Mouse (Mus musculus) forebrain, embryonic 12.5 days (tissue): Measurements from ENCODE around the gene Apopt1. TPM values are rescaled to one million over a fixed set of nuclear protein-coding genes. Genes with fewer than 3 reads are reported as not detected.
A peak's percentile ranks its signal among the peaks of the same experiment; 100 is the strongest.

Experiments used
- ATAC-seq: fragments of 200-750 bp; cut with Nextera tagmentation; 2 replicates; pipeline ENCODE4 v1.8.0; 2017; ENCODE audit warnings: moderate TSS enrichment; ENCODE audit not compliant: low FRiP score
- H3K27ac ChIP-seq: fragments of 300-500 bp; sonication (generic); 2 replicates; pipeline ENCODE4 v1.5.1; 2016; ENCODE audit warnings: mild to moderate bottlenecking
- H3K27me3 ChIP-seq: fragments of 300-500 bp; sonication (generic); 2 replicates; pipeline ENCODE4 v1.6.1; 2016; ENCODE audit warnings: mild to moderate bottlenecking
- H3K36me3 ChIP-seq: fragments of 300-500 bp; sonication (generic); replicated peaks from 2 replicates; pipeline ENCODE4 v1.6.1; 2016; ENCODE audit warnings: mild to moderate bottlenecking
- H3K4me1 ChIP-seq: fragments of 300-500 bp; sonication (generic); 2 replicates; pipeline ENCODE4 v1.6.1; 2016
- H3K4me2 ChIP-seq: fragments of 300-500 bp; sonication (generic); 2 replicates; pipeline ENCODE4 v1.6.1; 2016; ENCODE audit warnings: mild to moderate bottlenecking, moderate library complexity
- H3K4me3 ChIP-seq: fragments of 300-500 bp; sonication (generic); replicated peaks from 2 replicates; pipeline ENCODE4 v1.5.1; 2016; ENCODE audit warnings: mild to moderate bottlenecking
- H3K9ac ChIP-seq: fragments of 300-500 bp; sonication (generic); 2 replicates; pipeline ENCODE4 v1.6.1; 2016; ENCODE audit warnings: mild to moderate bottlenecking
- H3K9me3 ChIP-seq: fragments of 300-500 bp; sonication (generic); 2 replicates; pipeline ENCODE4 v1.6.1; 2016
- WGBS: fragments of 180-500 bp; shearing (Covaris S2); methylation state at CpG from one replicate; pipeline ENCODE4 v1.1.7; 2016; 5-methylcytosine and 5-hydroxymethylcytosine counted together
- polyA plus RNA-seq: library from polyadenylated mRNA; unstranded; fragments of >200 nt; fragmentation: Nextera tagmentation; extraction: Ambion mirVana; gene quantifications from 2 replicates; pipeline ENCODE4 v1.2.1, GENCODE M21; 2016

The Apopt1 gene
- polyA plus RNA-seq, 1 experiment from 2014 or later, result 56.0 TPM

DNA sequence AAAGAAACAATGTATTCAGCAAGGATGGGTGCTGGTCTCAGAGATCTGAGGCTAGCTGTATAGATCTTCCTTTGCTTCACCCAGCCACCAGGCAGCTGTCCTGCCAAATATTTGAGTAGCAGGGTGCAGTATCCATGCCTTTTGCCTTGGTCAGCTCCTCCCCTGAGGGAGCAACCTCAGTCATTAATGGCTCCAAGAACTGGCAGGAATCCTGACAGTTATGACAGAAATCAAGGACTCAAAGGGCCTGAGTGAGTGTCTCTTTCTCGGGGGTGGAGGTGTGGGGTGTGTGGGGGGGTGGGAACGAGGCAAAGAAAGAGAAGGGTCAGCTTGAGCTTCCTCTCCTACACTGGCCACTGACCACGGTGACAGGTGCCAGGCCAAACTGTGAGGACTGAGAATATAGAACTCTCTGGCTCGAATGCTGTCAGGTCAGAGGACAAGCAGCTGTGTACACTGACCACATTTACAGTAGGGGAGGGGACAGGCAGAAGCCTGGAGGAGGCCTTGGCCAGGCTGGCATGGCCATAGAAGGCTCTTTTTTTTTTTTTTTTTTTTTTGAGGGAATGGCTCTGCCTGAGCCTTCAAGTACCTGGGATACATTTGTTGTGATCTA is 43.1 kb downstream of the Apopt1 start:
- peaks cover 30% of the 10 kb centered on the region for H3K4me1 ChIP-seq
- no peak overlapping the region for H3K4me2 ChIP-seq
- 76% methylated on average over 4 of the region's 4 CpGs for WGBS
- no peak for ATAC-seq
- no peaks in the 10 kb centered on the region for H3K9me3 ChIP-seq
- no peak overlapping the region for H3K4me3 ChIP-seq
- peaks cover 7% of the 10 kb centered on the region; the same call in 1 of the 2 replicates for H3K27me3 ChIP-seq
- no peak overlapping the region for H3K27ac ChIP-seq
- no peak overlapping the region for H3K9ac ChIP-seq
- no peaks in the 10 kb centered on the region; the same call in 1 of the 2 replicates for H3K36me3 ChIP-seq

DNA sequence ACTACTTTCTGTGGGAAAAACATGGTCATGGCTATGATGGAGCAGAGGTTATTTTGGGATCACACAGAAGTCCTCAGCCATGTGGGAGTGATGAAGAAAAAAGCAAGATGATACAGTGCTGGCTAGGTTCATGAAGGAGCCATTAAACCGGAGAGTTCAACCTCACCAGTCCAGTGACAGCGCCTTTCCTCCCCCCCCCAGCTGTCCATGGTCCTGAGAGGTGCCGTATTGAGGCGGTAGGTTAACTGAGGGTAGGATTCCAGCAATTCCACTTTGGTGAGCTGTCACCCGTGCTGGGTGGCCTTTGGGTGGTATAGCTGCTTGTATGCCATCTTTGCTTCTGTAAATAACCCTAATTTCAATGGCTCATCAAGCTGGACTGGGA is 43.6 kb downstream of the Apopt1 start:
- ATAC-seq, result no peak
- Histone ChIP-seq H3K27ac (no peak overlapping the region), H3K9me3 (no peaks in the 10 kb centered on the region), H3K4me2 (no peak overlapping the region), H3K4me1 (peaks cover 34% of the 10 kb centered on the region), H3K9ac (no peak overlapping the region), H3K36me3 (no peaks in the 10 kb centered on the region; the same call in 1 of the 2 replicates), H3K27me3 (peaks cover 7% of the 10 kb centered on the region; the same call in 1 of the 2 replicates), H3K4me3 (no peak overlapping the region)
- whole genome bisulfite sequencing, result 52% methylated on average over 5 of the region's 5 CpGs

DNA sequence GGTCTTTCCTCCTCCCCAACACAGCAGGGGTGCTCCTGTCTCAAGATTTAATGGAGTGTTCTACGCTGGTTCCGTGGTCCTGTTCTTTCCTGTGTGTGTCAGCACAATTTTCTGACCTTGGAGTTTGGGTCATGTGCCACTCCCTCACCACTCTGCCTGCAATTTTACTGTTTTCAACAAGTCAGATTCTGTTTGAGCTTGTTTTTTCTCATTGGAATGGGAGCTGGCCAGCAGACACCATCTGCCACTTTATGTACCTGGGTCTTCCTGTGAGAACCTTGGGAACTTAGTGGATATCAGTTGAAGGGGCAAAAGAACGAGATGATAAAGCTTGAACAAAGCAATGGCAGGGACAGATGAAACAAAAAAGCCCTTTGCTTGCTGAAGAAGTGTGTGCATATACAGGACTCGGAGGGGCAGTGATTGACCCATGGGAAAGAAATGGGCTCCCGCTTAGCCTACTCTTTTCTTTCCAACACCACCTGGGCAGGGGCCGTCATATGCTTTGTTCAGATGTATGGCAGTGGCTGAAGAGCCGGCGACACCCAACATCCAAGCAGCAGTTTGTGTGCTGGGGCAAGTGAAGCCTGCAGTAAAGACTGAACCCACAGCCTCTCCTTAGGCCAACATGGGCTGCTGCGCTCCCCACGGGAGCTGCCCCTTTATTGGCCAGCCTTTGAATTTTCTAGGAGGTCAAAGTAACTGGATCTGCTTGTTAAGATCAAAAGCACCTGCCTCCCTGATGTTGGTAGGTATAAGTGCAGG is 44.7 kb downstream of the Apopt1 start:
- Histone ChIP-seq H3K9ac (peak overlapping the region; percentile 98), H3K36me3 (peaks cover 4% of the 10 kb centered on the region), H3K27ac (peak overlapping the region; percentile 94), H3K4me2 (peak overlapping the region; percentile 97), H3K4me3 (peak overlapping the region; percentile 96), H3K27me3 (peaks cover 7% of the 10 kb centered on the region; the same call in 1 of the 2 replicates), H3K4me1 (peaks cover 42% of the 10 kb centered on the region), H3K9me3 (no peaks in the 10 kb centered on the region)
- 47% methylated on average over 10 of the region's 10 CpGs for WGBS
- ATAC-seq, result no peak

DNA sequence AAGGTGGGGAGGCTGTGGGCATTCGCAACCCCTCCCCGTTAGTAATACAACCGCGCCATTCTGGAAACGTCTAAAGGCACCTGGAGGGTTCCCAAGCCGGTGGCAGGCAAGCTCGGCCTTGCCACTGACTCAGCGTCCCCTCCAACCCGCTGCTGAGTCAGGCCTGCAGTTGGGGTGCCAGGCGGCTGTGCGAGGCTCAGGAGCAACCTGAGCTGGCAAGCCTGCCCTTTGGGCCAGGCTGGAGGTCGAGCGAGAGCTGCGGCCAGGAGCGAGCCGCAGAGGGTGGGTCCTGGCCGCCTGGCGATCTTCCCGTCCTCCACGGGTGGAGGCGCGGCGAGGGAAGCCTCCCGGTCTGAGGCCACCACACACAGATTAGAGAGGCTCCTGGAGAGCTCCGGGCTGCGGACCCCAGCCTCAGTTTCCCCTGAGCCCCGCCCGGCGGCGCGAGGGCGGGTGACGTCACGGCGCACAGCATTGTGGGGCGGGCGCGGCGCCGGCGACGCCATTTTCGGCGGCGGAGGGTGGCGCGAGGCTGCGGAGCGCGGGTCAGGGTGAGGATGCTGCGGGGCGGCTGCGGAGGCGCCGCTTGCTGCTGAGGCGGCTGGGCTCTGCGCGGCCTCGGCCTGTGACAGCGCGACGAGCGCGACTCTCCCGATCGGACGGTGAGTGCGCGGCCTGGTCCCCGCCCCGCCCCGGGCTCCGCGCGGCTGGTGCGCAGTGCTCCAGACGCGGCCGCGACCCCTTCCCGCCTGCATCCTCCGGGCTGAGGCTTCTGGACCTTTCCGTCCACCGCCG is 45.5 kb downstream of the Apopt1 start, which contains the start of gene Klc1:
Klc1 (plus strand) TSS at position 469 of the 795 bp plus-strand sequence.
- peak; percentile 79 for ATAC-seq
- Histone ChIP-seq H3K27me3 (peaks cover 7% of the 10 kb centered on the region; the same call in 1 of the 2 replicates), H3K4me2 (peak within 1 kb of the TSS; percentile 97), H3K4me1 (peaks cover 50% of the 10 kb centered on the region), H3K36me3 (peaks cover 13% of the 10 kb centered on the region), H3K9me3 (no peaks in the 10 kb centered on the region), H3K9ac (peak within 1 kb of the TSS; percentile 98), H3K27ac (peak within 1 kb of the TSS; percentile 94), H3K4me3 (peak within 1 kb of the TSS; percentile 96)
- under 1% methylated on average over 82 of the region's 85 CpGs for WGBS

- H3K9me3 ChIP-seq, result no peaks in the 10 kb centered on the region
- H3K4me2 ChIP-seq, result peak overlapping the region; percentile 97
- H3K4me1 ChIP-seq, result peaks cover 50% of the 10 kb centered on the region
- peak; percentile 72 for ATAC-seq
- peaks cover 13% of the 10 kb centered on the region for H3K36me3 ChIP-seq
- under 1% methylated on average over 35 of the region's 35 CpGs for WGBS
- peaks cover 7% of the 10 kb centered on the region; the same call in 1 of the 2 replicates for H3K27me3 ChIP-seq
- H3K4me3 ChIP-seq, result peak overlapping the region; percentile 96
- H3K9ac ChIP-seq, result peak overlapping the region; percentile 98
- H3K27ac ChIP-seq, result peak overlapping the region; percentile 94
Measured at GRCm38 (mm10) chr12:111759176-111760061, 46.4 kb downstream of the Apopt1 start.

GRCm38 (mm10) chr12:111760306-111760908 is 47.3 kb downstream of the Apopt1 start:
- no peak for ATAC-seq
- H3K9me3 ChIP-seq, result no peaks in the 10 kb centered on the region
- peaks cover 57% of the 10 kb centered on the region for H3K4me1 ChIP-seq

GRCm38 (mm10) chr12:111762620-111763280 is 49.7 kb downstream of the Apopt1 start:
- H3K36me3 ChIP-seq, result peaks cover 13% of the 10 kb centered on the region
- no peaks in the 10 kb centered on the region for H3K9me3 ChIP-seq
- 94% methylated on average over 13 of the region's 13 CpGs for WGBS
- no peaks in the 10 kb centered on the region for H3K27me3 ChIP-seq
- H3K4me3 ChIP-seq, result no peak overlapping the region
- no peak for ATAC-seq
- H3K4me1 ChIP-seq, result peaks cover 74% of the 10 kb centered on the region
- no peak overlapping the region for H3K4me2 ChIP-seq
- H3K9ac ChIP-seq, result no peak overlapping the region
- H3K27ac ChIP-seq, result no peak overlapping the region

More at GRCm38 (mm10) chr12:111760306-111760908, 47.3 kb downstream of the Apopt1 start:
- no peak overlapping the region for H3K27ac ChIP-seq
- H3K4me3 ChIP-seq, result peak overlapping the region; percentile 96
- peaks cover 13% of the 10 kb centered on the region for H3K36me3 ChIP-seq
- H3K27me3 ChIP-seq, result peaks cover 7% of the 10 kb centered on the region; the same call in 1 of the 2 replicates
- peak overlapping the region; percentile 97 for H3K4me2 ChIP-seq
- 72% methylated on average over 7 of the region's 7 CpGs for WGBS
- H3K9ac ChIP-seq, result peak overlapping the region; percentile 5; the same call in 1 of the 2 replicates

DNA sequence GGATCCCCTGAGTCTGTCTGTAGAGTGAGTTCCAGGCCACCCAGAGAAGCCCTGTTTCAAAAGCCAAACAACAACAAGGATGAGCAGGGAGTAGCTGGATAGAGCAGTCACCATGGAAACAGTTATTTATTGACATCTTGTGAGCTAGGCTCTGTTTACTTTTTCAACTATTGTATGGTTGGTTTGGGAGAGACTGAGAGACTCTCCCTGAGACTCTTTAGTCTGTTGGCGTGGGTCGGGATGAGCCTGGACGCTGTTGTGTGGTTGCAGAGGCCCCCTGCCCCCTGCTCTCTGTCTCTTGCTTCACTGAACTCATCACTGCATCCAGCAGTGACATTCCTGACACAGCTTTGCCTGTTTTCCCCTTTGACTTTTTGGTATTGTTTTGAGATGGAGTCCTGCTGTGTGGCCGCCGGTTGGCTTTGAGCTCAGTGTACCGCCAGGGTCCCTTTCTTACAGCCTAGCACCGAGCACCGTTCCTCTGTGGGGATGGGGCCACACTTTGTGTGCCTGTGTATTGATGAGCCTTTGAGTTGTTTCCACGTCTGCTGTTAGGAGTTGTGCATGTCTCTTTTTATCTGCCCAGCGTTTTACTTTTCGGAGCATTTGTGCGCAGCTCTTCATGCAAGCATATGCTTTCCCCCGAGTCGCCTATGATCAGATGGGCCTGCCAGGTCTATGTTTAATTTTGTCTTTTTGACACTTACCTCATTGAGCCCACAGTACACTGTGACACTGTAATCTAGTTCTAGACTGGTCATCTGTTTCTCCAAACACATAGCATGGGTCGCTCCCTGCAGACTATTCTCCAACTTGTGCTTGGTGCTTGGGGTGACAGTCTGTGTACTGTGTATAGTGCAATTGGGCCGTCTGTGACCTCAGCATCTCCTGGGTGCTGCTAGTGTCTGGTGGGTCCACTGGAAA is 53.5 kb downstream of the Apopt1 start:
- Histone ChIP-seq H3K36me3 (peaks cover 15% of the 10 kb centered on the region), H3K4me1 (peaks cover 56% of the 10 kb centered on the region), H3K9me3 (no peaks in the 10 kb centered on the region), H3K27ac (peak overlapping the region; percentile 32; the same call in 1 of the 2 replicates), H3K9ac (peak overlapping the region; percentile 33; the same call in 1 of the 2 replicates), H3K4me2 (peak overlapping the region; percentile 29), H3K4me3 (no peak overlapping the region), H3K27me3 (no peaks in the 10 kb centered on the region)
- 33% methylated on average over 16 of the region's 16 CpGs for WGBS
- 0 out of 2 replicates have a peak, but pooled peaks have one; percentile 16 for ATAC-seq

- no peak overlapping the region for H3K9ac ChIP-seq
- H3K4me1 ChIP-seq, result peaks cover 40% of the 10 kb centered on the region
- H3K4me3 ChIP-seq, result no peak overlapping the region
- H3K27ac ChIP-seq, result no peak overlapping the region
- no peak for ATAC-seq
- H3K9me3 ChIP-seq, result no peaks in the 10 kb centered on the region
- 92% methylated on average over 10 of the region's 10 CpGs for whole genome bisulfite sequencing
- no peaks in the 10 kb centered on the region for H3K27me3 ChIP-seq
- peaks cover 20% of the 10 kb centered on the region for H3K36me3 ChIP-seq
- H3K4me2 ChIP-seq, result no peak overlapping the region
Measured at GRCm38 (mm10) chr12:111768322-111768928, 55.4 kb downstream of the Apopt1 start.
